Mouse (Mus musculus): Measurements from ENCODE around the gene Gpr179. TPM values are rescaled to one million over a fixed set of nuclear protein-coding genes. Genes with fewer than 3 reads are reported as not detected.
A peak's percentile ranks its signal among the peaks of the same experiment; 100 is the strongest.
"Not testable (repeated sequence)": the region's sequence is repeated elsewhere in the genome, so short reads cannot be mapped to it uniquely, and the experiment has no call there.

Gpr179 gene
- polyA plus RNA-seq, 1 experiment from 2014 or later, result 0.30 TPM

DNA sequence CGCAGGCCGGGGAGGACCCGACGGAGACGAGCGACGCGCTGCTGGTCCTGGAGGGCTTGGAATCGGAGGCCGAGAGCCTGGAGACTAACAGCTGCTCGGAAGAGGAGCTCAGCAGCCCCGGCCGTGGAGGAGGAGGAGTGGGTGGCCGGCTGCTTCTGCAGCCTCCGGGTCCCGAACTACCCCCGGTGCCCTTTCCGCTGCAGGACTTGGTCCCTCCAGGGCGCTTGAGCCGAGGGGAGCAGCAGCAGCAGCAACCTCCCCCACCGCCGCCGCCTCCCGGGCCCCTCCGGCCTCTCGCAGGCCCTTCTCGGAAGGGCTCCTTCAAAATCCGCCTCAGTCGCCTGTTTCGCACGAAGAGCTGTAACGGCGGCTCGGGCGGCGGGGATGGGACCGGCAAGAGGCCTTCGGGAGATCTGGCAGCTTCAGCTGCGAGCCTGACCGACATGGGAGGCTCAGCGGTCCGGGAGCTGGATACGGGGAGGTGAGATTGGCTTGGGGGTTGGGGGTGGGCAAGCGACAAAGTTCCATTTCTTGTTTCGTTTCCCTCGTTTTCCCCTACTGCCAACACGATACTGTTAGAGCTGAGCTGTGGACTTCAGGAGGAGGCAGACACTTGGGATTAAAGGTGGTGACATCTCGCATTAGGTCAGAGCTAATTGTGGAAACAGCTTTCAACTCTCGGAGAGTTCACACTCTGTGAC, 11.2 kb upstream of the Gpr179 start:
- Histone ChIP-seq H3K27ac (replicated peaks; ENCODE audit: low read depth, low read length) (peak overlapping the region; percentile 89), H3K4me2 (ENCODE audit: low read length) (peak overlapping the region; percentile 83), H3K9ac (replicated peaks; ENCODE audit: low read length) (peak overlapping the region; percentile 96), H3K4me3 (replicated peaks; ENCODE audit: low read depth, low read length) (peak overlapping the region; percentile 98), H3K9me3 (ENCODE audit: control insufficient read depth, low read length) (no peaks in the 10 kb centered on the region), H3K27me3 (ENCODE audit: control insufficient read depth, insufficient read depth, low read length) (no peaks in the 10 kb centered on the region), H3K4me1 (ENCODE audit: control insufficient read depth, insufficient read depth, low read length) (peaks cover 26% of the 10 kb centered on the region), H3K36me3 (ENCODE audit: control insufficient read depth, insufficient read depth, low read length) (no peaks in the 10 kb centered on the region)
- WGBS, result under 1% methylated on average over 49 of the region's 49 CpGs
- peak; percentile 52 for DNase-seq
- peak; percentile 5; the same call in 1 of the 2 replicates for ATAC-seq (ENCODE audit: low FRiP score, low TSS enrichment)

GRCm38 (mm10) chr11:97362649-97362942, 10.7 kb upstream of the Gpr179 start:
- Histone ChIP-seq H3K36me3 (ENCODE audit: control insufficient read depth, insufficient read depth, low read length) (no peaks in the 10 kb centered on the region), H3K4me1 (ENCODE audit: control insufficient read depth, insufficient read depth, low read length) (peaks cover 26% of the 10 kb centered on the region), H3K9me3 (ENCODE audit: control insufficient read depth, low read length) (no peaks in the 10 kb centered on the region), H3K4me2 (ENCODE audit: low read length) (peak overlapping the region; percentile 83), H3K27me3 (ENCODE audit: control insufficient read depth, insufficient read depth, low read length) (no peaks in the 10 kb centered on the region), H3K27ac (replicated peaks; ENCODE audit: low read depth, low read length) (peak overlapping the region; percentile 89), H3K4me3 (replicated peaks; ENCODE audit: low read depth, low read length) (peak overlapping the region; percentile 98), H3K9ac (replicated peaks; ENCODE audit: low read length) (peak overlapping the region; percentile 96)
- DNase-seq, result peak; percentile 68
- under 1% methylated on average over 32 of the region's 39 CpGs for WGBS
- peak; percentile 57; the same call in 1 of the 2 replicates for ATAC-seq (ENCODE audit: low FRiP score, low TSS enrichment)

DNA sequence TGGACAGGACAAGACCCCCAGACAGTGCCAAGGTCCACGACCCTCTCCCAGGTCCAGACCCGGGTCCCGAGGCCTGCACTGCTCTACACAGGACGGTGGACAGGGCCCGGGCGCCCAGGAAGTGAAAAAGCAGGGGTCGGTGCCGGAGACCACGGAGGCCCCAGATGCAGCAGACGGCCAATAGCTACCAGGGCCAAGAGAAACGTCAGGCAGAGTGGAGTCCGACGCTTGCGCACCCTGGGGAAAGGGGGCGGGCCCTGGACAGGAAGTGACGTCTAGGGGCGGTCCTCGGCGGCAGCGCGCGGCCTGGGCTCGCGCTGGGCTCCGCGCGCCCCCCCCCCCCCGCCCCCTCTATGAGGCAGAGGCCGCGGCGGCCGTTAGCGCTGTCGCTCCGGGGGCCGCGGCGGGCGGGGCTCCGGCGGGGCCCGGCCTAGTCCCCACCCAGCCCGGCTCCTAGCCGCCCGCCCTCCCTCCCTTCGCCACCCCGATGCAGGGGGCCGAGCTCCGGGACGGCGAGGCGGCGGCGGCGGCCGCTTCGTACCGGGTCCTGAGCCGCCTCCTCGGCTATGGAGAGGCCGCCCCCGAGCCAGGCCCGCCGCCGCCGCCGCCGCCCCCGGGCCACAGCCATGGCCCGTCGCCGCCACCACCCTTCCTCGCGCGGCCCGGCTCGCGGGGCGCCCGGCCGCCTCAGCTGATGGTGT, 10.2 kb upstream of the Gpr179 start, which contains the start of gene Socs7:
TSS of gene Socs7 (plus strand) at position 604 of the 701 bp plus-strand sequence.
- 1% methylated on average over 28 of the region's 81 CpGs for WGBS
- Histone ChIP-seq H3K4me3 (replicated peaks; ENCODE audit: low read depth, low read length) (peak within 1 kb of the TSS; percentile 98), H3K9me3 (ENCODE audit: control insufficient read depth, low read length) (no peaks in the 10 kb centered on the region), H3K4me2 (ENCODE audit: low read length) (peak within 1 kb of the TSS; percentile 83), H3K27me3 (ENCODE audit: control insufficient read depth, insufficient read depth, low read length) (no peaks in the 10 kb centered on the region), H3K36me3 (ENCODE audit: control insufficient read depth, insufficient read depth, low read length) (no peaks in the 10 kb centered on the region), H3K27ac (replicated peaks; ENCODE audit: low read depth, low read length) (peak within 1 kb of the TSS; percentile 89), H3K4me1 (ENCODE audit: control insufficient read depth, insufficient read depth, low read length) (peaks cover 26% of the 10 kb centered on the region), H3K9ac (replicated peaks; ENCODE audit: low read length) (peak within 1 kb of the TSS; percentile 96)
- ATAC-seq (ENCODE audit: low FRiP score, low TSS enrichment) (peak; percentile 96), DNase-seq (peak; percentile 97)

DNA sequence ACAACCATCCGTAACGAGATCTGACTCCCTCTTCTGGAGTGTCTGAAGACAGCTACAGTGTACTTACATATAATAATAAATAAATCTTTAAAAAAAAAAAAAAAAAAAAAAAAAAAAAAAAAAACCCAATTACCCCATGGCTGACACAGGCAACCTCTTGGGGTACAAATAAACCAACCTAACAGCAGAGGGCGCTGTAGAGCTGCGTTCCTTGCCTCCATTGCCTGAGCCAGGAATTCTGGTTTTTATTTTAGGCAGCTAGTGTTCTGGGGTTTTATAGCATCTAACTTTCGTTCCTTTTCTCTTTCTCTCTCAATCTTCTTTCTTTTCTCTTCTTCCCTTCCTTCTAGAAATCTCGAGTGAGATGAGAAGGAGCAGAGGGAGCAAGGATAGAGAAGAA, 5.8 kb upstream of the Gpr179 start:
- peak; percentile 81 for DNase-seq
- not testable (repeated sequence) for H3K27me3 ChIP-seq (ENCODE audit: control insufficient read depth, insufficient read depth, low read length); H3K27ac ChIP-seq (replicated peaks; ENCODE audit: low read depth, low read length); ATAC-seq (ENCODE audit: low FRiP score, low TSS enrichment); H3K4me3 ChIP-seq (replicated peaks; ENCODE audit: low read depth, low read length); H3K4me1 ChIP-seq (ENCODE audit: control insufficient read depth, insufficient read depth, low read length); H3K4me2 ChIP-seq (ENCODE audit: low read length); H3K9me3 ChIP-seq (ENCODE audit: control insufficient read depth, low read length); H3K36me3 ChIP-seq (ENCODE audit: control insufficient read depth, insufficient read depth, low read length); H3K9ac ChIP-seq (replicated peaks; ENCODE audit: low read length)
- 13% methylated on average over 4 of the region's 6 CpGs for WGBS

- DNase-seq, result no peak
- H3K9ac ChIP-seq (replicated peaks; ENCODE audit: low read length), result no peak overlapping the region
- H3K27ac ChIP-seq (replicated peaks; ENCODE audit: low read depth, low read length), result no peak overlapping the region
Measured at GRCm38 (mm10) chr11:97355247-97355646, 3.4 kb upstream of the Gpr179 start.

GRCm38 (mm10) chr11:97354646-97355045, 2.8 kb upstream of the Gpr179 start:
- Histone ChIP-seq H3K36me3 (ENCODE audit: control insufficient read depth, insufficient read depth, low read length) (no peaks in the 10 kb centered on the region), H3K27ac (replicated peaks; ENCODE audit: low read depth, low read length) (no peak overlapping the region), H3K4me3 (replicated peaks; ENCODE audit: low read depth, low read length) (no peak overlapping the region), H3K9ac (replicated peaks; ENCODE audit: low read length) (no peak overlapping the region), H3K4me1 (ENCODE audit: control insufficient read depth, insufficient read depth, low read length) (peaks cover 20% of the 10 kb centered on the region), H3K27me3 (ENCODE audit: control insufficient read depth, insufficient read depth, low read length) (no peaks in the 10 kb centered on the region), H3K4me2 (ENCODE audit: low read length) (no peak overlapping the region), H3K9me3 (ENCODE audit: control insufficient read depth, low read length) (no peaks in the 10 kb centered on the region)
- no peak for ATAC-seq (ENCODE audit: low FRiP score, low TSS enrichment)
- DNase-seq, result no peak
- 76% methylated on average over 2 of the region's 2 CpGs for WGBS

More at GRCm38 (mm10) chr11:97355247-97355646, 3.4 kb upstream of the Gpr179 start:
- Histone ChIP-seq H3K4me2 (ENCODE audit: low read length) (no peak overlapping the region), H3K4me1 (ENCODE audit: control insufficient read depth, insufficient read depth, low read length) (peaks cover 14% of the 10 kb centered on the region), H3K36me3 (ENCODE audit: control insufficient read depth, insufficient read depth, low read length) (no peaks in the 10 kb centered on the region), H3K4me3 (replicated peaks; ENCODE audit: low read depth, low read length) (no peak overlapping the region), H3K27me3 (ENCODE audit: control insufficient read depth, insufficient read depth, low read length) (no peaks in the 10 kb centered on the region), H3K9me3 (ENCODE audit: control insufficient read depth, low read length) (no peaks in the 10 kb centered on the region)
- 90% methylated on average over 7 of the region's 7 CpGs for WGBS
- no peak for ATAC-seq (ENCODE audit: low FRiP score, low TSS enrichment)

DNA sequence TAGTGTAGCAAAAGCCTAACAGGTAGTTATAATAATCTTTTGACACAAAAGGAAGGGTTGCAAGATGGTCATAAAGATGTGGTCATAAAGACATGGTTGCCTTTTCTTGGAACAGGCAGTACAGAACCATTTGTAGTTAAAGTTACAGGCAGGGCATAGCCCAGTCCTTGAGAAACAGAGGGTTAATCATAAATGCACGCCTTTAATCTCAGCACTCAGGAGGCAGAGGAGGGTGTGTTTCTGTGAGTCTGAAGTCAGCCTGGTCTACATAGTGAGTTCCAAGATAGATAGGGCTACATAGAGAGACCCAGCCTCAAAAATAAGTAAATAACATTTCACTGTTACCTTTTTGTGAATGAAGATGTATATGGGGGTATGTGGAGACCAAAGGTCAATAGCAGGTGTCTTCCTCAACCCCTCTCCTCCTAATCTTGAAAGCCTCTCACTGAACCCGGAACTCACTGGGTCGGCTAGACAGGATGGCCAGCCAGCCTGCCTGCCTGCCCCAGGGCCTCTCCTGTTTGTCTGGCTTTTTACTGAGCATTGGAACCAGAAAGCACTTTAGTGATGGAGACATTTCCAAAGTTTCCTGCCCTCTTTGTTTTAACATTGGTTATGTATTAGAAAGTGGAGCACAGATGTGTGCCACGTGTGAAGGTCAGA, 1.2 kb upstream of the Gpr179 start:
- H3K27me3 ChIP-seq (ENCODE audit: control insufficient read depth, insufficient read depth, low read length), result no peaks in the 10 kb centered on the region
- H3K27ac ChIP-seq (replicated peaks; ENCODE audit: low read depth, low read length), result no peak overlapping the region
- H3K9me3 ChIP-seq (ENCODE audit: control insufficient read depth, low read length), result no peaks in the 10 kb centered on the region
- no peak for ATAC-seq (ENCODE audit: low FRiP score, low TSS enrichment)
- DNase-seq, result no peak
- H3K4me3 ChIP-seq (replicated peaks; ENCODE audit: low read depth, low read length), result no peak overlapping the region
- 72% methylated on average over 4 of the region's 4 CpGs for WGBS
- H3K4me2 ChIP-seq (ENCODE audit: low read length), result no peak overlapping the region
- no peak overlapping the region for H3K9ac ChIP-seq (replicated peaks; ENCODE audit: low read length)
- peaks cover 22% of the 10 kb centered on the region for H3K4me1 ChIP-seq (ENCODE audit: control insufficient read depth, insufficient read depth, low read length)
- no peaks in the 10 kb centered on the region for H3K36me3 ChIP-seq (ENCODE audit: control insufficient read depth, insufficient read depth, low read length)

- Histone ChIP-seq H3K36me3 (ENCODE audit: control insufficient read depth, insufficient read depth, low read length) (no peaks in the 10 kb centered on the region), H3K9me3 (ENCODE audit: control insufficient read depth, low read length) (no peaks in the 10 kb centered on the region), H3K9ac (replicated peaks; ENCODE audit: low read length) (no peak overlapping the region), H3K27ac (replicated peaks; ENCODE audit: low read depth, low read length) (peak overlapping the region; percentile 45; the same call in 1 of the 2 replicates), H3K4me2 (ENCODE audit: low read length) (no peak overlapping the region; the same call in 1 of the 2 replicates), H3K4me3 (replicated peaks; ENCODE audit: low read depth, low read length) (no peak overlapping the region), H3K4me1 (ENCODE audit: control insufficient read depth, insufficient read depth, low read length) (peaks cover 22% of the 10 kb centered on the region), H3K27me3 (ENCODE audit: control insufficient read depth, insufficient read depth, low read length) (no peaks in the 10 kb centered on the region)
- peak; percentile 43; the same call in 1 of the 2 replicates for ATAC-seq (ENCODE audit: low FRiP score, low TSS enrichment)
- DNase-seq, result peak; percentile 87
- WGBS, result 3% methylated on average over 2 of the region's 2 CpGs
Measured at GRCm38 (mm10) chr11:97350035-97350434, 1.8 kb downstream of the Gpr179 start.

Measured in midbrain, embryonic 14.5 days (tissue).